Mouse (Mus musculus) midbrain, embryonic 13.5 days (tissue): ENCODE data around the gene B3gat1. TPM values are rescaled to one million over a fixed set of nuclear protein-coding genes. Genes with fewer than 3 reads are reported as not detected.

ENCODE experiments used
- ATAC-seq: fragments of 200-750 bp; cut with Nextera tagmentation; 2 replicates; pipeline ENCODE4 v1.8.0; 2017; ENCODE audit warnings: mild to moderate bottlenecking, moderate TSS enrichment, moderate library complexity
- H3K27ac ChIP-seq: fragments of 300-500 bp; sonication (generic); 2 replicates; pipeline ENCODE4 v1.5.1; 2015; ENCODE audit warnings: inconsistent platforms, mild to moderate bottlenecking, moderate library complexity
- H3K27me3 ChIP-seq: fragments of 300-500 bp; sonication (generic); 2 replicates; pipeline ENCODE4 v1.6.1; 2015; ENCODE audit warnings: mild to moderate bottlenecking, inconsistent platforms
- H3K36me3 ChIP-seq: fragments of 300-500 bp; sonication (generic); 2 replicates; pipeline ENCODE4 v1.6.1; 2015; ENCODE audit warnings: mild to moderate bottlenecking, inconsistent platforms
- H3K4me1 ChIP-seq: fragments of 300-500 bp; sonication (generic); replicated peaks from 2 replicates; pipeline ENCODE4 v1.6.1; 2015; ENCODE audit warnings: inconsistent platforms
- H3K4me2 ChIP-seq: fragments of 300-500 bp; sonication (generic); replicated peaks from 2 replicates; pipeline ENCODE4 v1.6.1; 2015; ENCODE audit warnings: moderate library complexity, mild to moderate bottlenecking, inconsistent platforms
- H3K4me3 ChIP-seq: fragments of 300-500 bp; sonication (generic); replicated peaks from 2 replicates; pipeline ENCODE4 v1.5.1; 2015; ENCODE audit warnings: mild to moderate bottlenecking, inconsistent platforms
- H3K9ac ChIP-seq: fragments of 300-500 bp; sonication (generic); replicated peaks from 2 replicates; pipeline ENCODE4 v1.6.1; 2015; ENCODE audit warnings: mild to moderate bottlenecking, inconsistent platforms
- H3K9me3 ChIP-seq: fragments of 300-500 bp; sonication (generic); 2 replicates; pipeline ENCODE4 v1.6.1; 2016; ENCODE audit warnings: mild to moderate bottlenecking, inconsistent platforms
- WGBS: fragments of 180-500 bp; shearing (Covaris S2); methylation state at CpG from one replicate; pipeline ENCODE4 v1.1.7; 2015; 5-methylcytosine and 5-hydroxymethylcytosine counted together
- polyA plus RNA-seq: library from polyadenylated mRNA; unstranded; fragments of >200 nt; fragmentation: Nextera tagmentation; extraction: Ambion mirVana; gene quantifications from 2 replicates; pipeline ENCODE4 v1.2.1, GENCODE M21; 2015

Gene B3gat1
- 20.1 and 26.2 TPM in 2 replicates for polyA plus RNA-seq

- Histone ChIP-seq H3K27ac (peak within 1 kb of the TSS; percentile 90), H3K4me2 (peak within 1 kb of the TSS; percentile 79), H3K27me3 (peaks cover 8% of the 10 kb centered on the region; the same call in 1 of the 2 replicates), H3K36me3 (no peaks in the 10 kb centered on the region), H3K4me3 (peak within 1 kb of the TSS; percentile 77), H3K4me1 (peaks cover 43% of the 10 kb centered on the region), H3K9ac (peak within 1 kb of the TSS; percentile 94), H3K9me3 (no peaks in the 10 kb centered on the region)
- ATAC-seq = peak; percentile 93
- under 1% methylated on average over 36 of the region's 65 CpGs for WGBS
Observed at GRCm38 (mm10) chr9:26733206-26733891, at the start of gene B3gat1. Gene B3gat1 (plus strand): TSS chr9:26733728.

- no peaks in the 10 kb centered on the region for H3K27me3 ChIP-seq
- H3K4me3 ChIP-seq = no peak overlapping the region
- H3K4me1 ChIP-seq = no peaks in the 10 kb centered on the region
- H3K36me3 ChIP-seq = no peaks in the 10 kb centered on the region
- H3K9me3 ChIP-seq = no peaks in the 10 kb centered on the region
- H3K4me2 ChIP-seq = no peak overlapping the region
- no peak overlapping the region for H3K27ac ChIP-seq
- H3K9ac ChIP-seq = no peak overlapping the region
- ATAC-seq = no peak
- 87% methylated on average over 1 of the region's 1 CpGs for WGBS
Observed at GRCm38 (mm10) chr9:26689171-26689570, 44.4 kb upstream of the B3gat1 start.

- ATAC-seq = peak; percentile 77
- H3K27ac ChIP-seq = peak overlapping the region; percentile 1; the same call in 1 of the 2 replicates
- H3K4me2 ChIP-seq = no peak overlapping the region
- H3K4me3 ChIP-seq = no peak overlapping the region
- WGBS = 46% methylated on average over 7 of the region's 7 CpGs
- H3K27me3 ChIP-seq = no peaks in the 10 kb centered on the region
- no peaks in the 10 kb centered on the region for H3K4me1 ChIP-seq
- no peaks in the 10 kb centered on the region for H3K36me3 ChIP-seq
- no peak overlapping the region for H3K9ac ChIP-seq
- no peaks in the 10 kb centered on the region for H3K9me3 ChIP-seq
Observed at GRCm38 (mm10) chr9:26689956-26690698, 43.4 kb upstream of the B3gat1 start.

- Histone ChIP-seq H3K9ac (no peak overlapping the region), H3K4me2 (no peak overlapping the region), H3K4me3 (no peak overlapping the region), H3K4me1 (no peaks in the 10 kb centered on the region), H3K9me3 (no peaks in the 10 kb centered on the region), H3K27me3 (no peaks in the 10 kb centered on the region), H3K27ac (no peak overlapping the region), H3K36me3 (no peaks in the 10 kb centered on the region)
- WGBS = 72% methylated on average over 4 of the region's 4 CpGs
- no peak for ATAC-seq
Observed at GRCm38 (mm10) chr9:26692641-26693040, 40.9 kb upstream of the B3gat1 start.

- no peak for ATAC-seq
- 64% methylated on average over 3 of the region's 3 CpGs for WGBS
Observed at GRCm38 (mm10) chr9:26694656-26695055, 38.9 kb upstream of the B3gat1 start.

GRCm38 (mm10) chr9:26695178-26695577 is 38.4 kb upstream of the B3gat1 start:
- 83% methylated on average over 5 of the region's 5 CpGs for WGBS
- Histone ChIP-seq H3K4me2 (no peak overlapping the region), H3K27me3 (no peaks in the 10 kb centered on the region), H3K27ac (no peak overlapping the region), H3K4me3 (no peak overlapping the region), H3K9ac (no peak overlapping the region), H3K9me3 (no peaks in the 10 kb centered on the region), H3K4me1 (no peaks in the 10 kb centered on the region), H3K36me3 (no peaks in the 10 kb centered on the region)
- ATAC-seq = no peak

More at GRCm38 (mm10) chr9:26694656-26695055, 38.9 kb upstream of the B3gat1 start:
- H3K27me3 ChIP-seq = no peaks in the 10 kb centered on the region
- H3K4me2 ChIP-seq = no peak overlapping the region
- no peaks in the 10 kb centered on the region for H3K36me3 ChIP-seq
- no peak overlapping the region for H3K9ac ChIP-seq
- H3K4me1 ChIP-seq = no peaks in the 10 kb centered on the region
- H3K4me3 ChIP-seq = no peak overlapping the region
- H3K27ac ChIP-seq = no peak overlapping the region
- no peaks in the 10 kb centered on the region for H3K9me3 ChIP-seq

- Histone ChIP-seq H3K9me3 (no peaks in the 10 kb centered on the region), H3K4me1 (no peaks in the 10 kb centered on the region), H3K27ac (no peak overlapping the region), H3K4me2 (no peak overlapping the region), H3K4me3 (no peak overlapping the region), H3K9ac (no peak overlapping the region), H3K36me3 (no peaks in the 10 kb centered on the region), H3K27me3 (no peaks in the 10 kb centered on the region)
- 63% methylated on average over 2 of the region's 2 CpGs for WGBS
- ATAC-seq = 0 out of 2 replicates have a peak, but pooled peaks have one; percentile 37
Observed at GRCm38 (mm10) chr9:26698286-26698685, 35.2 kb upstream of the B3gat1 start.

GRCm38 (mm10) chr9:26700329-26700728 is 33.2 kb upstream of the B3gat1 start:
- 87% methylated on average over 2 of the region's 2 CpGs for WGBS
- Histone ChIP-seq H3K27me3 (no peaks in the 10 kb centered on the region), H3K4me3 (no peak overlapping the region), H3K4me2 (no peak overlapping the region), H3K27ac (no peak overlapping the region), H3K9me3 (no peaks in the 10 kb centered on the region), H3K4me1 (no peaks in the 10 kb centered on the region), H3K9ac (no peak overlapping the region), H3K36me3 (no peaks in the 10 kb centered on the region)
- no peak for ATAC-seq

- WGBS = 44% methylated on average over 3 of the region's 3 CpGs
- Histone ChIP-seq H3K4me3 (no peak overlapping the region), H3K27ac (peak overlapping the region; percentile 22; the same call in 1 of the 2 replicates), H3K9me3 (no peaks in the 10 kb centered on the region), H3K4me1 (peaks cover 8% of the 10 kb centered on the region), H3K36me3 (no peaks in the 10 kb centered on the region), H3K9ac (no peak overlapping the region), H3K4me2 (no peak overlapping the region), H3K27me3 (no peaks in the 10 kb centered on the region)
- peak; percentile 51; the same call in 1 of the 2 replicates for ATAC-seq
Observed at GRCm38 (mm10) chr9:26718388-26718787, 15.1 kb upstream of the B3gat1 start.

GRCm38 (mm10) chr9:26721771-26722170 is 11.8 kb upstream of the B3gat1 start:
- WGBS = 44% methylated on average over 7 of the region's 7 CpGs
- no peak overlapping the region for H3K4me3 ChIP-seq
- no peak overlapping the region for H3K27ac ChIP-seq
- H3K4me2 ChIP-seq = no peak overlapping the region
- peaks cover 8% of the 10 kb centered on the region for H3K4me1 ChIP-seq
- no peaks in the 10 kb centered on the region for H3K36me3 ChIP-seq
- no peaks in the 10 kb centered on the region for H3K9me3 ChIP-seq
- ATAC-seq = 0 out of 2 replicates have a peak, but pooled peaks have one; percentile 42
- H3K27me3 ChIP-seq = no peaks in the 10 kb centered on the region
- H3K9ac ChIP-seq = no peak overlapping the region

GRCm38 (mm10) chr9:26725709-26726108 is 7.8 kb upstream of the B3gat1 start:
- H3K27ac ChIP-seq = no peak overlapping the region
- H3K4me3 ChIP-seq = no peak overlapping the region
- no peaks in the 10 kb centered on the region for H3K4me1 ChIP-seq
- H3K27me3 ChIP-seq = 0 out of 2 replicates have a peak, but pooled peaks cover 2% of the 10 kb centered on the region
- no peak overlapping the region for H3K9ac ChIP-seq
- H3K36me3 ChIP-seq = no peaks in the 10 kb centered on the region
- WGBS = 73% methylated on average over 3 of the region's 3 CpGs
- H3K4me2 ChIP-seq = no peak overlapping the region
- H3K9me3 ChIP-seq = no peaks in the 10 kb centered on the region
- ATAC-seq = no peak

- Histone ChIP-seq H3K4me3 (no peak overlapping the region), H3K4me2 (no peak overlapping the region), H3K27me3 (peaks cover 8% of the 10 kb centered on the region; the same call in 1 of the 2 replicates), H3K27ac (no peak overlapping the region), H3K9me3 (no peaks in the 10 kb centered on the region), H3K36me3 (no peaks in the 10 kb centered on the region), H3K9ac (no peak overlapping the region), H3K4me1 (no peaks in the 10 kb centered on the region)
- no peak for ATAC-seq
- WGBS = 33% methylated on average over 2 of the region's 2 CpGs
Observed at GRCm38 (mm10) chr9:26727445-26727844, 6.1 kb upstream of the B3gat1 start.
